Mouse (Mus musculus) adrenal gland, postnatal 14 days (tissue): ENCODE measurements around the gene BC048507. TPM values are rescaled to one million over a fixed set of nuclear protein-coding genes. Genes with fewer than 3 reads are reported as not detected.

Experiments
- total RNA-seq: library from RNA; stranded (reverse); gene quantifications from 2 replicates; pipeline ENCODE4 v1.2.3, GENCODE M21; 2021

BC048507 gene
- total RNA-seq, 1 experiment from 2014 or later, result not detected

Other genes with a start within 250 kb of the BC048507 start
- 1.3 and 2.3 TPM in 2 replicates for gene Gm49345, start 225.6 kb upstream of the BC048507 start, total RNA-seq
- 6.0 and 6.9 TPM in 2 replicates for gene Zfp729a, start 225.5 kb upstream of the BC048507 start, total RNA-seq
- 8.4 and 11.7 TPM in 2 replicates for gene Zfp738, start 176.3 kb upstream of the BC048507 start, total RNA-seq
- 8.1 and 14.6 TPM in 2 replicates for gene Zfp65, start 134.2 kb upstream of the BC048507 start, total RNA-seq
- 4.0 and 4.8 TPM in 2 replicates for gene Zfp85, start 108.1 kb upstream of the BC048507 start, total RNA-seq
- gene Zfp493, start 83.6 kb upstream of the BC048507 start, total RNA-seq, result 2.3 and 2.9 TPM in 2 replicates
- gene Zfp273, start 49.6 kb upstream of the BC048507 start, total RNA-seq, result 3.4 and 4.7 TPM in 2 replicates
- gene Gm10037, start 32.2 kb upstream of the BC048507 start, total RNA-seq, result 1.5 and 2.7 TPM in 2 replicates